Mouse (Mus musculus) embryonic facial prominence, embryonic 11.5 days (tissue): ENCODE measurements around the gene Myadml2. TPM values are rescaled to one million over a fixed set of nuclear protein-coding genes. Genes with fewer than 3 reads are reported as not detected.
A peak's percentile ranks its signal among the peaks of the same experiment; 100 is the strongest.

Experiments
- ATAC-seq: fragments of 200-750 bp; cut with Nextera tagmentation; replicated peaks from 2 replicates; pipeline ENCODE4 v1.8.0; 2017; ENCODE audit warnings: low read depth; ENCODE audit not compliant: insufficient number of reproducible peaks, low FRiP score, low TSS enrichment
- DNase-seq: peaks from one replicate; pipeline ENCODE4 v3.0.0-alpha.2; 2015; ENCODE audit warnings: low spot score
- H3K27ac ChIP-seq: fragments of 300-500 bp; sonication (generic); replicated peaks from 2 replicates; pipeline ENCODE4 v1.5.1; 2014; ENCODE audit warnings: mild to moderate bottlenecking, low read depth, low read length, control low read depth
- H3K27me3 ChIP-seq: fragments of 300-500 bp; sonication (generic); 2 replicates; pipeline ENCODE4 v1.6.1; 2014; ENCODE audit warnings: mild to moderate bottlenecking, low read length, moderate library complexity, mixed read lengths; ENCODE audit not compliant: control insufficient read depth, insufficient read depth
- H3K36me3 ChIP-seq: fragments of 300-500 bp; sonication (generic); replicated peaks from 2 replicates; pipeline ENCODE4 v1.6.1; 2014; ENCODE audit warnings: low read depth, mild to moderate bottlenecking, low read length, moderate library complexity, mixed read lengths; ENCODE audit not compliant: control insufficient read depth, insufficient read depth
- H3K4me1 ChIP-seq: fragments of 300-500 bp; sonication (generic); 2 replicates; pipeline ENCODE4 v1.6.1; 2014; ENCODE audit warnings: low read length, mixed read lengths; ENCODE audit not compliant: control insufficient read depth, insufficient read depth
- H3K4me2 ChIP-seq: fragments of 300-500 bp; sonication (generic); 2 replicates; pipeline ENCODE4 v1.6.1; 2014; ENCODE audit warnings: low read depth, mild to moderate bottlenecking, control low read depth, low read length, moderate library complexity
- H3K4me3 ChIP-seq: fragments of 300-500 bp; sonication (generic); 2 replicates; pipeline ENCODE4 v1.5.1; 2014; ENCODE audit warnings: low read depth, low read length, control low read depth
- H3K9ac ChIP-seq: fragments of 300-500 bp; sonication (generic); replicated peaks from 2 replicates; pipeline ENCODE4 v1.6.1; 2014; ENCODE audit warnings: mild to moderate bottlenecking, control low read depth, low read length
- H3K9me3 ChIP-seq: fragments of 300-500 bp; sonication (generic); replicated peaks from 2 replicates; pipeline ENCODE4 v1.6.1; 2016; ENCODE audit warnings: mild to moderate bottlenecking, low read length, inconsistent platforms, mixed read lengths; ENCODE audit not compliant: control insufficient read depth
- WGBS: fragments of 180-500 bp; shearing (Covaris S2); extraction: QIAGEN DNeasy Blood & Tissue Kit; methylation state at CpG from one replicate; pipeline ENCODE4 v1.1.7; 2014; 5-methylcytosine and 5-hydroxymethylcytosine counted together
- polyA plus RNA-seq: library from polyadenylated mRNA; unstranded; fragments of >200 nt; fragmentation: Nextera tagmentation; extraction: Ambion mirVana; gene quantifications from 2 replicates; pipeline ENCODE4 v1.2.1, GENCODE M21; 2014

Gene Myadml2
- polyA plus RNA-seq, 1 experiment from 2014 or later, result not detected

- DNase-seq (no peak), ATAC-seq (no peak)
- Histone ChIP-seq H3K4me3 (no peak overlapping the region), H3K4me1 (peaks cover 11% of the 10 kb centered on the region; the same call in 1 of the 2 replicates), H3K36me3 (no peaks in the 10 kb centered on the region; the same call in none of the 2 replicates), H3K9ac (no peak overlapping the region), H3K4me2 (no peak overlapping the region), H3K27me3 (no peaks in the 10 kb centered on the region), H3K27ac (no peak overlapping the region), H3K9me3 (no peaks in the 10 kb centered on the region)
- WGBS, result 78% methylated on average over 22 of the region's 22 CpGs
Measured at GRCm38 (mm10) chr11:120627468-120628300, 20.3 kb downstream of the Myadml2 start.

DNA sequence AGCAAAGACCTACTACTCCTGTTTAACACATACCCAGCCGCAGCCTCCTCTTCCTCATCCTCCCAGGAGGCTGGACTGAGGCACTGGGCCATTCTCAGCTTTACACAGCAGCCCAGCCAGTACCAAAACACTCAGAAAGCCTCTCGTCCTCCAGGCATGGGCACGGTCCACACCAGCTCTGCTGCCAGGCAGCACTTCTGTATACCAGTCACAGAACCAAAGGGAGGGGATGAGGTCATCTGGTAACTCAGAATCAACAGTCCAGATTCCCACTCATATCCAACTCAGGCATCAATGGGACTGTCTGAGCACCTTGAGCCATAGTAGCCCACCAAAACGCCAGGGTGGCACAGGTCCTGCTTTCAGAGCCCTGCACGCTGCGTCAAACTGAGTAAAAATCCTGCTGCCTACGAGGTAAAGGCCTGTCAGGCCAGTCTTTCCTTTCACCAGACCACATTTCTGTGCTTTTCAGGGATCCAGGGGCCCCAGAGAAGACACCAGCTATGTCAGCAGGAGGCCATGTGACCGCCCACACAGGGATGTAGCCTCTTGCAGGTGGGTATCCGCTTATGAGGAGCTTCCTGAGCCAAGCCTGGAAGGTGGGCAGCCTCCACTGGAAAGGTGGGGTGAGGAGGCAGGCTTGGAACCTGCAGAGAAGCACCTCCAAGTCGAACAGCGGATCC is 21.0 kb downstream of the Myadml2 start:
- Histone ChIP-seq H3K4me3 (no peak overlapping the region), H3K4me1 (peaks cover 9% of the 10 kb centered on the region; the same call in 1 of the 2 replicates)
- 86% methylated on average over 11 of the region's 11 CpGs for WGBS

GRCm38 (mm10) chr11:120625152-120625775 is 22.7 kb downstream of the Myadml2 start, which contains the start of gene Sirt7:
Gene Sirt7 (minus strand): TSS chr11:120625240.
- peak within 1 kb of the TSS; percentile 98 for H3K4me2 ChIP-seq
- peak within 1 kb of the TSS; percentile 99 for H3K4me3 ChIP-seq
- no peaks in the 10 kb centered on the region; the same call in none of the 2 replicates for H3K36me3 ChIP-seq
- H3K9ac ChIP-seq, result peak within 1 kb of the TSS; percentile 74
- DNase-seq (no peak), ATAC-seq (peak; percentile 46)
- peak within 1 kb of the TSS; percentile 67; the same call in 1 of the 2 replicates for H3K27ac ChIP-seq
- WGBS, result 22% methylated on average over 5 of the region's 5 CpGs
- H3K9me3 ChIP-seq, result no peaks in the 10 kb centered on the region
- peaks cover 2% of the 10 kb centered on the region; the same call in 1 of the 2 replicates for H3K4me1 ChIP-seq
- no peaks in the 10 kb centered on the region for H3K27me3 ChIP-seq

More for the DNA sequence above, 21.0 kb downstream of the Myadml2 start:
- Histone ChIP-seq H3K27me3 (no peaks in the 10 kb centered on the region), H3K27ac (no peak overlapping the region), H3K36me3 (no peaks in the 10 kb centered on the region; the same call in none of the 2 replicates), H3K9ac (no peak overlapping the region), H3K4me2 (no peak overlapping the region), H3K9me3 (no peaks in the 10 kb centered on the region)
- no peak for DNase-seq
- ATAC-seq, result no peak

- Histone ChIP-seq H3K4me2 (peak overlapping the region; percentile 98), H3K9me3 (no peaks in the 10 kb centered on the region), H3K36me3 (no peaks in the 10 kb centered on the region; the same call in none of the 2 replicates), H3K27me3 (no peaks in the 10 kb centered on the region), H3K9ac (peak overlapping the region; percentile 74), H3K4me3 (peak overlapping the region; percentile 99), H3K4me1 (peaks cover 2% of the 10 kb centered on the region; the same call in 1 of the 2 replicates), H3K27ac (peak overlapping the region; percentile 67; the same call in 1 of the 2 replicates)
- peak; percentile 92 for DNase-seq
- ATAC-seq, result peak; percentile 60; the same call in 1 of the 2 replicates
- WGBS, result under 1% methylated on average over 53 of the region's 53 CpGs
Measured at GRCm38 (mm10) chr11:120624680-120625111, 23.3 kb downstream of the Myadml2 start.

DNA sequence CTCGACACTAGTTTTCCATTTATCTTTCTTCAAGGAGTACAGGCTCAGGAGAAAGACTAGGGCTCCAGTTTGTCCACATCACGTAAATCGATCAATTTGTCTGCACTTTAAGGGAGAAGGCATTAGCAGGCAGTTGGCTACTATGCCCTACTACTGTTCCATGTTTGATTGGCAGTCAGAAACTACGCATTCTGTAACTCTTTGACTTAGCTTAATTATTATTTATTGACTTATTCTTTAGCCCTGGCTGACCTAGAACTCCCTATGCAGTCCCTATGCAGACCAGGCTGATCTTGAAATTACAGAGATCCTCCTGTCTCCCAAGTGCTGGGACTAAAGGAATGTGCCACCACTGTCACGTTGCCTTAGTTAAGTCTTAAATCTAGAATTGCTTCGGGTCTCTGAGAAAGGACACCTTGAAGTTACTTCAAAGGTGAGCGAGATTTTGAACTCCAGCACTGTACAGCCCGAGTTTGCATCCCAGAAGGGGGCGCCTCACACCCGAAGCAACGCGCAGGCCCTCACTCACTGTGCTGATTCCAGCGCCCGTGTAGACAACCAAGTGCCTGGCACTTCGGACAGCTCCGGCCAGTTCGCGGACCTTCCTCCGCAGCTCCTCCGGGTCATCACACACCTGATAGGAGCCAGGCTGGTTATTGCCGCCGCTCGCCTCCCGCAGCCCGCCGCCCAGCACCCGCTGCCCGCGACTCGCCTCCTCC is 23.8 kb downstream of the Myadml2 start:
- ATAC-seq (peak; percentile 76), DNase-seq (peak; percentile 70)
- H3K9ac ChIP-seq, result peak overlapping the region; percentile 74
- H3K27ac ChIP-seq, result peak overlapping the region; percentile 67; the same call in 1 of the 2 replicates
- no peaks in the 10 kb centered on the region for H3K27me3 ChIP-seq
- H3K4me2 ChIP-seq, result peak overlapping the region; percentile 98
- peak overlapping the region; percentile 99 for H3K4me3 ChIP-seq
- no peaks in the 10 kb centered on the region; the same call in none of the 2 replicates for H3K36me3 ChIP-seq
- WGBS, result 13% methylated on average over 30 of the region's 30 CpGs
- no peaks in the 10 kb centered on the region for H3K9me3 ChIP-seq
- peaks cover 2% of the 10 kb centered on the region; the same call in 1 of the 2 replicates for H3K4me1 ChIP-seq

DNA sequence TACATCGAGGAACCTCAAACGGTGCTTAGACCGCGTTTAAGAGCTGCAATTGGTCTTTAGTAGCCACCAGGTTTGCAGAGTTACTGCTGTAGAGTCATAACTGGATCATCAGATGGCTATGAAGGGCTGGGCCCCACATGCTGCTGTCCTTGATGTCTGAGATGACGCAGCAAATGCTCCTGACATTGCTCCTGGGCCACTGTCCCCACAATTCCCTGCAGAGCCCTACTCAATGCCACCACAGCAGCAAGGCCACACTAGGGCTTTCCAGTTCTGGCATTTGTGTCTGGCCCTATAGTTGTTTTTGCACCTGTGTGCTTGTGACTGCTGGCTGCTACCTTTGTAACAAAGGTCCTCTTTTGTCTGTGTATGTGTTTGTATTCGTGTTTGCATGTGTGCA is 25.2 kb downstream of the Myadml2 start:
- 94% methylated on average over 6 of the region's 6 CpGs for WGBS
- Histone ChIP-seq H3K9me3 (no peaks in the 10 kb centered on the region), H3K27me3 (no peaks in the 10 kb centered on the region), H3K9ac (no peak overlapping the region), H3K36me3 (no peaks in the 10 kb centered on the region; the same call in none of the 2 replicates), H3K27ac (no peak overlapping the region), H3K4me1 (peaks cover 2% of the 10 kb centered on the region; the same call in 1 of the 2 replicates), H3K4me3 (no peak overlapping the region), H3K4me2 (no peak overlapping the region)
- no peak for DNase-seq
- ATAC-seq, result no peak

GRCm38 (mm10) chr11:120620195-120620594 is 27.8 kb downstream of the Myadml2 start:
- Histone ChIP-seq H3K27ac (no peak overlapping the region), H3K9me3 (no peaks in the 10 kb centered on the region), H3K4me1 (peaks cover 2% of the 10 kb centered on the region; the same call in 1 of the 2 replicates), H3K4me3 (no peak overlapping the region), H3K9ac (no peak overlapping the region), H3K4me2 (no peak overlapping the region), H3K36me3 (peaks cover under 1% of the 10 kb centered on the region), H3K27me3 (no peaks in the 10 kb centered on the region)
- WGBS, result 91% methylated on average over 14 of the region's 14 CpGs
- DNase-seq (no peak), ATAC-seq (no peak)
